Mouse (Mus musculus) myocyte (in vitro differentiated cells): ENCODE measurements around the gene Bach2.

Source experiments
- CEBPB ChIP-seq: IDR thresholded peaks from 2 replicates; pipeline ENCODE4 v1.6.1; 2011; ENCODE audit warnings: mild to moderate bottlenecking, moderate library complexity; ENCODE audit not compliant: poor library complexity, insufficient read depth, severe bottlenecking
- E2F4 ChIP-seq: IDR thresholded peaks from one replicate; pipeline ENCODE4 v1.6.1; 2011; ENCODE audit warnings: mild to moderate bottlenecking, control low read depth, moderate library complexity; ENCODE audit not compliant: insufficient read depth
- MYOD1 ChIP-seq, 3 experiments: IDR thresholded peaks; one replicate each; pipeline ENCODE4 v1.6.1; 2011; ENCODE audit warnings: control low read depth in 2 of 3, low read depth in 2 of 3, mild to moderate bottlenecking in 2 of 3, moderate library complexity in 1 of 3; ENCODE audit not compliant: insufficient read length in 2 of 3, control insufficient read depth in 1 of 3
- POLR2A ChIP-seq: IDR thresholded peaks from one replicate; pipeline ENCODE4 v1.6.1; 2011; ENCODE audit warnings: low read depth, mild to moderate bottlenecking, control low read depth, moderate library complexity; ENCODE audit not compliant: insufficient read length
- REST ChIP-seq: IDR thresholded peaks from one replicate; pipeline ENCODE4 v1.6.1; 2011; ENCODE audit warnings: mild to moderate bottlenecking, control low read depth, moderate library complexity; ENCODE audit not compliant: insufficient read depth, insufficient read length
- TCF12 ChIP-seq: IDR thresholded peaks from one replicate; pipeline ENCODE4 v1.6.1; 2011; ENCODE audit warnings: mild to moderate bottlenecking, control low read depth; ENCODE audit not compliant: poor library complexity, insufficient read depth, severe bottlenecking
- USF1 ChIP-seq: IDR thresholded peaks from one replicate; pipeline ENCODE4 v1.6.1; 2011; ENCODE audit warnings: low read depth, mild to moderate bottlenecking, control low read depth, moderate library complexity

GRCm38 (mm10) chr4:32579850-32580249, 341.2 kb downstream of the Bach2 start:
- no peak for TF ChIP-seq TCF12
- TF ChIP-seq CEBPB, result no peak
- no peak for TF ChIP-seq POLR2A
- TF ChIP-seq REST, result no peak
- no peak for TF ChIP-seq E2F4
- no peak for TF ChIP-seq USF1
- no peak for TF ChIP-seq MYOD1 (IDR thresholded peaks at IDR 0.05; ENCODE audit: control insufficient read depth in 1 of 3, insufficient read length in 2 of 3, low read depth in 2 of 3)
